Mouse (Mus musculus) liver, adult 2 months (tissue): ENCODE measurements around the gene Ank. TPM values are rescaled to one million over a fixed set of nuclear protein-coding genes. Genes with fewer than 3 reads are reported as not detected.

Experiments used
- DNase-seq: peaks from one replicate; pipeline ENCODE4 v3.0.0-alpha.2; 2011; ENCODE audit warnings: low read depth, low spot score; ENCODE audit errors: extremely low read depth
- H3K27ac ChIP-seq: fragments of 200-500 bp; replicated peaks from 2 replicates; pipeline ENCODE4 v1.5.1; 2012; ENCODE audit warnings: low read depth, mild to moderate bottlenecking, control low read depth, inconsistent platforms, low read length; ENCODE audit not compliant: insufficient read depth
- H3K27me3 ChIP-seq: fragments of 200-500 bp; 2 replicates; pipeline ENCODE4 v1.6.1; 2012; ENCODE audit warnings: mild to moderate bottlenecking, moderate library complexity, low read length, inconsistent platforms; ENCODE audit not compliant: control insufficient read depth, insufficient read depth
- H3K36me3 ChIP-seq: fragments of 200-500 bp; 2 replicates; pipeline ENCODE4 v1.6.1; 2012; ENCODE audit warnings: low read length, inconsistent platforms; ENCODE audit not compliant: control insufficient read depth, insufficient read depth
- H3K4me1 ChIP-seq: fragments of 200-500 bp; 2 replicates; pipeline ENCODE4 v1.6.1; 2011; ENCODE audit warnings: low read length; ENCODE audit not compliant: control insufficient read depth, insufficient read depth
- H3K4me3 ChIP-seq: fragments of 200-500 bp; 2 replicates; pipeline ENCODE4 v1.5.1; 2011; ENCODE audit warnings: low read depth, mild to moderate bottlenecking, control low read depth, low read length, moderate library complexity; ENCODE audit not compliant: insufficient read depth
- H3K79me2 ChIP-seq: fragments of 200-500 bp; 2 replicates; pipeline ENCODE4 v1.6.1; 2012; ENCODE audit warnings: inconsistent platforms, mild to moderate bottlenecking, low read length, moderate library complexity; ENCODE audit not compliant: control insufficient read depth, insufficient read depth
- H3K9ac ChIP-seq: fragments of 200-500 bp; 2 replicates; pipeline ENCODE4 v1.6.1; 2012; ENCODE audit warnings: low read depth, mild to moderate bottlenecking, control low read depth, inconsistent platforms, low read length
- CTCF ChIP-seq: fragments of 200-500 bp; IDR thresholded peaks from 2 replicates; pipeline ENCODE4 v1.5.1; 2011; ENCODE audit warnings: low read depth, low read length, control low read depth
- POLR2A ChIP-seq: fragments of 200-500 bp; IDR thresholded peaks from 2 replicates; pipeline ENCODE4 v1.6.1; 2011; ENCODE audit warnings: low read length, control low read depth; ENCODE audit not compliant: insufficient read depth; ENCODE audit errors: extremely low read depth
- WGBS: fragments of 180-500 bp; shearing (Covaris S2); methylation state at CpG from one replicate; pipeline ENCODE4 v1.1.7; 2018; 5-methylcytosine and 5-hydroxymethylcytosine counted together
- polyA plus RNA-seq: library from polyadenylated mRNA; depleted of rRNA; stranded (reverse); fragments of >200 nt; gene quantifications from 2 replicates; pipeline ENCODE4 v1.2.3, GENCODE M21; 2012
- total RNA-seq: library from RNA; depleted of rRNA; stranded (reverse); fragments of >200 nt; gene quantifications from 2 replicates; pipeline ENCODE4 v1.2.3, GENCODE M21; 2014

Gene Ank
- total and polyA plus RNA-seq, 2 experiments = 12.3 to 22.6 TPM

GRCm38 (mm10) chr15:27506893-27507596 is 40.6 kb downstream of the Ank start:
- Histone ChIP-seq H3K4me1 (no peaks in the 10 kb centered on the region), H3K9ac (no peak overlapping the region), H3K4me3 (no peak overlapping the region), H3K36me3 (no peaks in the 10 kb centered on the region), H3K79me2 (peaks cover 2% of the 10 kb centered on the region; the same call in 1 of the 2 replicates), H3K27ac (no peak overlapping the region), H3K27me3 (no peaks in the 10 kb centered on the region)
- 91% methylated on average over 15 of the region's 15 CpGs for WGBS
- DNase-seq = no peak
- TF ChIP-seq CTCF (no peak), POLR2A (no peak)

GRCm38 (mm10) chr15:27508169-27508568 is 41.7 kb downstream of the Ank start:
- Histone ChIP-seq H3K27ac (no peak overlapping the region), H3K79me2 (peaks cover 2% of the 10 kb centered on the region; the same call in 1 of the 2 replicates), H3K36me3 (no peaks in the 10 kb centered on the region), H3K4me3 (no peak overlapping the region), H3K27me3 (no peaks in the 10 kb centered on the region), H3K4me1 (no peaks in the 10 kb centered on the region), H3K9ac (no peak overlapping the region)
- no peak for DNase-seq
- TF ChIP-seq CTCF (no peak), POLR2A (no peak)
- 94% methylated on average over 7 of the region's 7 CpGs for WGBS

DNA sequence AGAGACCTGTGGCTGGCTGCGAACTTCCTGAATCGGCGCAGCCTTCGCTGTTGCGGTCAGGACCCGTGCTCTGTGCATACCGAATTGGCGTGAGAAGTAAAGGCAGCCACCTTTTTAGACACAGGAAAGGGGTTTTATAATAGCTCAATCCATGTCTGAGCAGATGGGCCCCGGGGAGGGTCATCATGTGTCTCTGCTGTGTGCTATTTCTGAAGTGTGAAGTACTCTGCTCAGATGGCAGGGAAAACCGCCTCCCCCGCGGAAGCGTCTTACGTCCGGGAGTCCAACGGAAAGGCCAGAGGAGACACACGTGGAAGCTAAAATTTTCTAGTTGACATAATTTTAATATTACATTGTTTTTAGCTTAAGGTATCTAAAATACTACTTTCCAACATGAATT is 42.5 kb downstream of the Ank start:
- H3K27me3 ChIP-seq = no peaks in the 10 kb centered on the region
- TF ChIP-seq POLR2A = no peak
- TF ChIP-seq CTCF = no peak
- no peak overlapping the region for H3K9ac ChIP-seq
- H3K36me3 ChIP-seq = no peaks in the 10 kb centered on the region
- 98% methylated on average over 17 of the region's 17 CpGs for WGBS
- no peak for DNase-seq
- H3K27ac ChIP-seq = no peak overlapping the region
- H3K79me2 ChIP-seq = peaks cover 2% of the 10 kb centered on the region; the same call in 1 of the 2 replicates
- no peak overlapping the region for H3K4me3 ChIP-seq
- no peaks in the 10 kb centered on the region for H3K4me1 ChIP-seq

DNA sequence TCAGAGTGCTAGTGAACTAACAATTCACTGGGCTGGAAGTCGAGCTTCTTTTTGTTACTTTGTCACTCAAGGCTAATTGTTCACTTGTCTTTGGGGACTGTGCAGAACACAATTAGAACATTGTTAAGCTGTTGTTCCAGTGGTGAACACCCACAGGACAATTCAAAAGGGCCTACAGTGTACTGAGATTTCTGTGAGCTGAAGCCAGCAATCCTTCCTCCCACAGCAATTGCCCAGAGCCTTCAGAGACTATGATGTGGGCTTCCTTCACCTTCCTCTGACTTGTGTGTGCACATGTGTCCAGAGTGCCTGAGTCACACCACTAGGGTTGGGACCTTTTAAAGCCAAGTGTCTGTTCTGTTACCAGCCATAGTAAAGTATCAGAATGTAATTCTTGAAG is 50.5 kb downstream of the Ank start:
- WGBS = 85% methylated on average over 1 of the region's 1 CpGs
- Histone ChIP-seq H3K9ac (no peak overlapping the region), H3K4me3 (no peak overlapping the region), H3K27me3 (no peaks in the 10 kb centered on the region), H3K36me3 (no peaks in the 10 kb centered on the region), H3K79me2 (peaks cover 4% of the 10 kb centered on the region; the same call in 1 of the 2 replicates), H3K4me1 (no peaks in the 10 kb centered on the region), H3K27ac (no peak overlapping the region)
- DNase-seq = no peak
- TF ChIP-seq POLR2A (no peak), CTCF (no peak)

DNA sequence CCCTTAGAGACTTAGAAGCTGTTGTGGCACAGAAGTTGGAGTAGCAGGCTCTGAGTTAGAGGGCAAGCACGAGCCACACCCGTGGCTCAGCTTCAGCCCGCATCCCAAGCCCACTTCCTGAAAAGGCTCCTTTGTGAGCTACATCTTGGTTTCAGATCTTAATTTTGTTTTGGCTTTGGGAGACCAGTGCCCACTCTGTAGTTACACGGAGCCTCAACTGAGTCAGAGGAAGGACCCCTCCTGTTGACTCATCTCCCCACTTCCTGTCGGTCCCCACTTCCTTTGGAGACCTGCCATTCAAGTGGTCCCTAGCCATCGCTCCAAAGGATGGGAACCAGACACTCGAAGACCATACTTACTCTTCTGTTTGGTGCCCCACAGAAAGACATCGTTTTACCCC is 51.5 kb downstream of the Ank start:
- no peaks in the 10 kb centered on the region for H3K4me1 ChIP-seq
- no peak overlapping the region for H3K27ac ChIP-seq
- 82% methylated on average over 8 of the region's 8 CpGs for WGBS
- no peaks in the 10 kb centered on the region for H3K36me3 ChIP-seq
- no peaks in the 10 kb centered on the region for H3K27me3 ChIP-seq
- H3K9ac ChIP-seq = no peak overlapping the region
- no peak overlapping the region for H3K4me3 ChIP-seq
- TF ChIP-seq CTCF (no peak), POLR2A (no peak)
- no peak for DNase-seq
- H3K79me2 ChIP-seq = peaks cover 4% of the 10 kb centered on the region; the same call in 1 of the 2 replicates

GRCm38 (mm10) chr15:27519857-27520256 is 53.4 kb downstream of the Ank start:
- no peak for DNase-seq
- Histone ChIP-seq H3K4me3 (no peak overlapping the region), H3K79me2 (peaks cover 4% of the 10 kb centered on the region; the same call in 1 of the 2 replicates), H3K36me3 (no peaks in the 10 kb centered on the region), H3K27me3 (no peaks in the 10 kb centered on the region), H3K27ac (no peak overlapping the region), H3K4me1 (peaks cover under 1% of the 10 kb centered on the region; the same call in 1 of the 2 replicates), H3K9ac (no peak overlapping the region)
- TF ChIP-seq POLR2A (no peak), CTCF (no peak)
- 88% methylated on average over 7 of the region's 7 CpGs for WGBS
